Mouse (Mus musculus) bone marrow macrophage, adult 2 months (primary cell): ENCODE data around the gene Golga1. TPM values are rescaled to one million over a fixed set of nuclear protein-coding genes. Genes with fewer than 3 reads are reported as not detected.
A peak's percentile ranks its signal among the peaks of the same experiment; 100 is the strongest.
"Not testable (repeated sequence)": the region's sequence is repeated elsewhere in the genome, so short reads cannot be mapped to it uniquely, and the experiment has no call there.

Experiments
- H3K27ac ChIP-seq: 2 replicates; pipeline ENCODE4 v1.5.1; 2012; ENCODE audit warnings: low read depth, low read length; ENCODE audit not compliant: insufficient read depth
- H3K4me1 ChIP-seq: 2 replicates; pipeline ENCODE4 v1.6.1; 2012; ENCODE audit warnings: low read length; ENCODE audit not compliant: control insufficient read depth, insufficient read depth
- H3K4me3 ChIP-seq: 2 replicates; pipeline ENCODE4 v1.5.1; 2012; ENCODE audit warnings: mild to moderate bottlenecking, low read length, moderate library complexity; ENCODE audit not compliant: insufficient read depth
- CTCF ChIP-seq: IDR thresholded peaks from 2 replicates; pipeline ENCODE4 v1.5.1; 2012; ENCODE audit warnings: low read depth, mild to moderate bottlenecking, low read length, moderate library complexity
- POLR2A ChIP-seq: IDR thresholded peaks from 2 replicates; pipeline ENCODE4 v1.6.1; 2012; ENCODE audit warnings: mild to moderate bottlenecking, low read depth, low read length, borderline replicate concordance
- polyA plus RNA-seq: library from polyadenylated mRNA; stranded (reverse); fragments of >200 nt; gene quantifications from 2 replicates; pipeline ENCODE4 v1.2.4, GENCODE M21; 2012; ENCODE audit not compliant: missing spikeins, insufficient read depth, insufficient read length

Golga1 gene
- 19.3 and 20.1 TPM in 2 replicates for polyA plus RNA-seq

DNA sequence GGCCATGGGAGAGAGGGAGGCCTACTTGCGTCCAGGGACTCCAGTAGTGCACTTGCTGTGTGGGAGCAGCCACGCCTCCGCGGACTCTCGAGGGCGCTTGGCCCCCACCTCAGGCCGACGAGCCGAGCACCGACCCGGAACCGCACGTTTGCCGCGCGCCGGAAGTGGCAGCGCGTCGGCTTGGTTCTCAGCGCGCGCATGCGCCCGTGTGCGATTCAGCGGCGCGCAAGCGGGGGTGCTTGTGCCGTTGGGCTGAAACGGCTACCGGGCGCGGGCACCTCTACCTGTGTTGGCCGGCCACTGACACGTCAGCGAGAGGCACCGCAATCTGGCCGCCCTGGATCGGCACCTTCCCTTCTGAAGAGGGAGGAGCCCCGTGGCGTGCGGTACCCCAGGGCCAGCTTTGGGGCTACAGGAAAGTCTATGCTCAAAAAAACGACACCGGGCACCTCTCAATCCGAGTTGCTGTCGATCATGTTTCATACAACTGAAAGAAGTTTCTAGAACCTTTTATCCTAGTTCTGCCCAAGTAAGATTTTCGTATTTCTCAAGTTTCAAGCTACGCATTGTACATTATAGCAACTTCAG lies at the start of gene Golga1:
Gene Golga1, minus strand, starts transcription at position 142 of the 588 bp plus-strand sequence.
- no peak for TF ChIP-seq CTCF
- peak; percentile 48; the same call in 1 of the 2 replicates for TF ChIP-seq POLR2A
- H3K4me3 ChIP-seq, result peak within 1 kb of the TSS; percentile 93
- H3K4me1 ChIP-seq, result 0 out of 2 replicates have a peak, but pooled peaks cover 4% of the 10 kb centered on the region
- H3K27ac ChIP-seq, result peak within 1 kb of the TSS; percentile 53

GRCm38 (mm10) chr2:39114093-39114492 lies 48.8 kb upstream of the Golga1 start:
- Histone ChIP-seq H3K4me1 (peaks cover 17% of the 10 kb centered on the region), H3K4me3 (no peak overlapping the region), H3K27ac (no peak overlapping the region)
- TF ChIP-seq POLR2A (no peak), CTCF (no peak)

- TF ChIP-seq POLR2A, result no peak
- no peak for TF ChIP-seq CTCF
- Histone ChIP-seq H3K27ac (no peak overlapping the region), H3K4me3 (no peak overlapping the region), H3K4me1 (peaks cover 17% of the 10 kb centered on the region)
Observed at GRCm38 (mm10) chr2:39110514-39110913, 45.2 kb upstream of the Golga1 start.

- H3K27ac ChIP-seq, H3K4me3 ChIP-seq: not testable (repeated sequence)
- peaks cover 13% of the 10 kb centered on the region for H3K4me1 ChIP-seq
Observed at GRCm38 (mm10) chr2:39109712-39110111, 44.4 kb upstream of the Golga1 start.

- not testable (repeated sequence) for H3K4me1 ChIP-seq, H3K4me3 ChIP-seq, H3K27ac ChIP-seq
Observed at GRCm38 (mm10) chr2:39099951-39100350, 34.6 kb upstream of the Golga1 start.

- Histone ChIP-seq H3K27ac (no peak overlapping the region), H3K4me1 (no peaks in the 10 kb centered on the region), H3K4me3 (no peak overlapping the region)
- TF ChIP-seq CTCF (no peak), POLR2A (no peak)
Observed at GRCm38 (mm10) chr2:39097993-39098392, 32.7 kb upstream of the Golga1 start.

GRCm38 (mm10) chr2:39091966-39092365 lies 26.6 kb upstream of the Golga1 start:
- TF ChIP-seq POLR2A, result no peak
- TF ChIP-seq CTCF, result no peak
- H3K27ac ChIP-seq, result no peak overlapping the region
- H3K4me3 ChIP-seq, result no peak overlapping the region
- H3K4me1 ChIP-seq, result 0 out of 2 replicates have a peak, but pooled peaks cover 2% of the 10 kb centered on the region

- H3K27ac ChIP-seq, result no peak overlapping the region
- no peak for TF ChIP-seq POLR2A
- no peak for TF ChIP-seq CTCF
- no peaks in the 10 kb centered on the region for H3K4me1 ChIP-seq
- no peak overlapping the region for H3K4me3 ChIP-seq
Observed at GRCm38 (mm10) chr2:39082706-39083105, 17.4 kb upstream of the Golga1 start.

- Histone ChIP-seq H3K4me3 (no peak overlapping the region), H3K27ac (no peak overlapping the region), H3K4me1 (no peaks in the 10 kb centered on the region)
- TF ChIP-seq CTCF (no peak), POLR2A (no peak)
Observed at GRCm38 (mm10) chr2:39070666-39071065, 5.3 kb upstream of the Golga1 start.

DNA sequence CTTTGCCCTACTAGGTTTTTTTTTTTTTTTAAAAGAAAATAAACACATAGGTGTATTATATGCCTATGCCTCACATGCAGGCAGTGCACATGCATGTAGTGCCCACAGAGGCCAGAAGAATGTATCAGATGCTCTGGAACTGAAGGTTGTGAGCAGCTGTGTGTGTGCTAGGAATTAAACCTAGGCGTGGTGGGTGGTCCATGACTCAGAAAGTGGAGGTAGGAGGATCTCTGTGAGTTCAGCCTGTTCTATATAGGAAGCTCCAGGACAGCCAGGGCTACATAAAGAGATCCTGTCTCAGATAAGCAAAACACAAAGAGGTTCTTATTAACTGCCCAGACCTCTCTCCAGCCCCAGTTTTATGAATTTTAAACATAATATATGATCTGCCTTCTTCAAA lies 3.8 kb upstream of the Golga1 start:
- H3K27ac ChIP-seq, result no peak overlapping the region

More for the DNA sequence above, 3.8 kb upstream of the Golga1 start:
- TF ChIP-seq CTCF, result no peak
- no peak for TF ChIP-seq POLR2A
- Histone ChIP-seq H3K4me3 (no peak overlapping the region), H3K4me1 (0 out of 2 replicates have a peak, but pooled peaks cover 3% of the 10 kb centered on the region)
